Mouse (Mus musculus) kidney, embryonic 16.5 days (tissue): ENCODE results near the gene Asb2. TPM values are rescaled to one million over a fixed set of nuclear protein-coding genes. Genes with fewer than 3 reads are reported as not detected.
A peak's percentile ranks its signal among the peaks of the same experiment; 100 is the strongest.

Source experiments
- ATAC-seq: fragments of 200-750 bp; cut with Nextera tagmentation; 2 replicates; pipeline ENCODE4 v1.8.0; 2017; ENCODE audit warnings: moderate TSS enrichment; ENCODE audit not compliant: low FRiP score, low TSS enrichment
- H3K27ac ChIP-seq: fragments of 300-500 bp; sonication (generic); 2 replicates; pipeline ENCODE4 v1.5.1; 2014; ENCODE audit warnings: low read length
- H3K27me3 ChIP-seq: fragments of 300-500 bp; sonication (generic); 2 replicates; pipeline ENCODE4 v1.6.1; 2014; ENCODE audit warnings: low read length, control low read depth, mixed read lengths; ENCODE audit not compliant: insufficient read depth
- H3K36me3 ChIP-seq: fragments of 300-500 bp; sonication (generic); 2 replicates; pipeline ENCODE4 v1.6.1; 2014; ENCODE audit warnings: low read length, control low read depth, mixed read lengths; ENCODE audit not compliant: insufficient read depth
- H3K4me1 ChIP-seq: fragments of 300-500 bp; sonication (generic); 2 replicates; pipeline ENCODE4 v1.6.1; 2014; ENCODE audit warnings: low read length, control low read depth, mixed read lengths; ENCODE audit not compliant: insufficient read depth
- H3K4me2 ChIP-seq: fragments of 300-500 bp; sonication (generic); replicated peaks from 2 replicates; pipeline ENCODE4 v1.6.1; 2014; ENCODE audit warnings: low read depth, low read length
- H3K4me3 ChIP-seq: fragments of 300-500 bp; sonication (generic); 2 replicates; pipeline ENCODE4 v1.5.1; 2014; ENCODE audit warnings: mild to moderate bottlenecking, low read length
- H3K9ac ChIP-seq: fragments of 300-500 bp; sonication (generic); replicated peaks from 2 replicates; pipeline ENCODE4 v1.6.1; 2014; ENCODE audit warnings: low read length
- H3K9me3 ChIP-seq: fragments of 300-500 bp; sonication (generic); 2 replicates; pipeline ENCODE4 v1.6.1; 2016; ENCODE audit warnings: low read length, control low read depth
- WGBS: fragments of 180-500 bp; shearing (Covaris S2); extraction: QIAGEN DNeasy Blood & Tissue Kit; methylation state at CpG from one replicate; pipeline ENCODE4 v1.1.7; 2014; 5-methylcytosine and 5-hydroxymethylcytosine counted together
- polyA plus RNA-seq: library from polyadenylated mRNA; unstranded; fragments of >200 nt; fragmentation: Nextera tagmentation; extraction: Ambion mirVana; gene quantifications from 2 replicates; pipeline ENCODE4 v1.2.1, GENCODE M21; 2015

Asb2 gene
- polyA plus RNA-seq, 1 experiment from 2014 or later = 4.5 TPM

GRCm38 (mm10) chr12:103282936-103283335 is 72.9 kb downstream of the Asb2 start:
- Histone ChIP-seq H3K27ac (no peak overlapping the region), H3K9ac (no peak overlapping the region), H3K4me2 (no peak overlapping the region), H3K36me3 (no peaks in the 10 kb centered on the region), H3K9me3 (peaks cover 7% of the 10 kb centered on the region), H3K27me3 (no peaks in the 10 kb centered on the region), H3K4me3 (no peak overlapping the region), H3K4me1 (no peaks in the 10 kb centered on the region)
- 66% methylated on average over 6 of the region's 6 CpGs for WGBS
- ATAC-seq = no peak

GRCm38 (mm10) chr12:103281912-103282311 is 73.9 kb downstream of the Asb2 start:
- Histone ChIP-seq H3K36me3 (no peaks in the 10 kb centered on the region), H3K27ac (no peak overlapping the region), H3K4me1 (no peaks in the 10 kb centered on the region), H3K4me3 (no peak overlapping the region), H3K9me3 (peaks cover 10% of the 10 kb centered on the region), H3K4me2 (no peak overlapping the region), H3K27me3 (no peaks in the 10 kb centered on the region), H3K9ac (no peak overlapping the region)
- ATAC-seq = peak; percentile 81
- WGBS = 30% methylated on average over 4 of the region's 4 CpGs

GRCm38 (mm10) chr12:103281491-103281890 is 74.3 kb downstream of the Asb2 start:
- no peaks in the 10 kb centered on the region for H3K4me1 ChIP-seq
- H3K4me2 ChIP-seq = no peak overlapping the region
- H3K27ac ChIP-seq = no peak overlapping the region
- H3K9me3 ChIP-seq = peaks cover 10% of the 10 kb centered on the region
- no peak overlapping the region for H3K4me3 ChIP-seq
- H3K9ac ChIP-seq = no peak overlapping the region
- H3K36me3 ChIP-seq = no peaks in the 10 kb centered on the region
- 24% methylated on average over 2 of the region's 2 CpGs for WGBS
- no peaks in the 10 kb centered on the region for H3K27me3 ChIP-seq
- ATAC-seq = peak; percentile 87; the same call in 1 of the 2 replicates

- Histone ChIP-seq H3K9me3 (peaks cover 10% of the 10 kb centered on the region), H3K4me3 (no peak overlapping the region), H3K27ac (no peak overlapping the region), H3K4me1 (no peaks in the 10 kb centered on the region), H3K9ac (no peak overlapping the region), H3K27me3 (no peaks in the 10 kb centered on the region), H3K36me3 (no peaks in the 10 kb centered on the region), H3K4me2 (no peak overlapping the region)
- 56% methylated on average over 4 of the region's 4 CpGs for WGBS
- ATAC-seq = no peak
Measured at GRCm38 (mm10) chr12:103276422-103276821, 79.4 kb downstream of the Asb2 start.

- ATAC-seq = no peak
- H3K9ac ChIP-seq = no peak overlapping the region
- no peak overlapping the region for H3K27ac ChIP-seq
- H3K36me3 ChIP-seq = no peaks in the 10 kb centered on the region
- H3K9me3 ChIP-seq = peaks cover 10% of the 10 kb centered on the region
- no peaks in the 10 kb centered on the region for H3K27me3 ChIP-seq
- 90% methylated on average over 2 of the region's 2 CpGs for WGBS
- H3K4me1 ChIP-seq = no peaks in the 10 kb centered on the region
- H3K4me2 ChIP-seq = no peak overlapping the region
- no peak overlapping the region for H3K4me3 ChIP-seq
Measured at GRCm38 (mm10) chr12:103273732-103274131, 82.1 kb downstream of the Asb2 start.

- WGBS = 57% methylated on average over 6 of the region's 6 CpGs
- ATAC-seq = no peak
- no peaks in the 10 kb centered on the region for H3K4me1 ChIP-seq
Measured at GRCm38 (mm10) chr12:103273051-103273450, 82.8 kb downstream of the Asb2 start.

GRCm38 (mm10) chr12:103272176-103272575 is 83.6 kb downstream of the Asb2 start:
- WGBS = 94% methylated on average over 3 of the region's 3 CpGs
- H3K4me2 ChIP-seq = no peak overlapping the region

More at GRCm38 (mm10) chr12:103273051-103273450, 82.8 kb downstream of the Asb2 start:
- Histone ChIP-seq H3K4me2 (no peak overlapping the region), H3K9me3 (peaks cover 4% of the 10 kb centered on the region), H3K36me3 (no peaks in the 10 kb centered on the region), H3K27ac (no peak overlapping the region), H3K27me3 (no peaks in the 10 kb centered on the region), H3K9ac (no peak overlapping the region), H3K4me3 (no peak overlapping the region)

More at GRCm38 (mm10) chr12:103272176-103272575, 83.6 kb downstream of the Asb2 start:
- H3K36me3 ChIP-seq = no peaks in the 10 kb centered on the region
- no peaks in the 10 kb centered on the region for H3K27me3 ChIP-seq
- no peaks in the 10 kb centered on the region for H3K9me3 ChIP-seq
- no peak overlapping the region for H3K4me3 ChIP-seq
- no peak overlapping the region for H3K27ac ChIP-seq
- no peaks in the 10 kb centered on the region for H3K4me1 ChIP-seq
- no peak overlapping the region for H3K9ac ChIP-seq
- no peak for ATAC-seq

Other genes starting within 250 kb of the Asb2 start
- gene Prima1, start 113.9 kb downstream of the Asb2 start, polyA plus RNA-seq = 0.47 and 1.5 TPM in 2 replicates
- gene Fam181a, start 45.0 kb downstream of the Asb2 start, polyA plus RNA-seq = not detected in 2 replicates
- 7.7 and 8.1 TPM in 2 replicates for gene Otub2, start 32.7 kb upstream of the Asb2 start, polyA plus RNA-seq
- gene 9330161L09Rik, start 51.8 kb upstream of the Asb2 start, polyA plus RNA-seq = 0.30 TPM in 1 of 2 replicates, not detected in the other
- gene Ddx24, start 69.8 kb upstream of the Asb2 start, polyA plus RNA-seq = 74.6 and 92.1 TPM in 2 replicates
- gene Ifi27, start 78.2 kb upstream of the Asb2 start, polyA plus RNA-seq = 32.8 and 39.5 TPM in 2 replicates
- 6.6 and 7.2 TPM in 2 replicates for gene Ifi27l2a, start 87.7 kb upstream of the Asb2 start, polyA plus RNA-seq
- not detected in 2 replicates for gene Ifi27l2b, start 101.2 kb upstream of the Asb2 start, polyA plus RNA-seq
- gene Ppp4r4, start 176.3 kb upstream of the Asb2 start, polyA plus RNA-seq = 1.1 and 1.2 TPM in 2 replicates